Mouse (Mus musculus): ENCODE data around the gene Pcbp3. TPM values are rescaled to one million over a fixed set of nuclear protein-coding genes. Genes with fewer than 3 reads are reported as not detected.
"Not testable (repeated sequence)": the region's sequence is repeated elsewhere in the genome, so short reads cannot be mapped to it uniquely, and the experiment has no call there.

Pcbp3 gene
- 10 to 100 TPM; 63.6 to 66.6 TPM for total RNA-seq (2021)

DNA sequence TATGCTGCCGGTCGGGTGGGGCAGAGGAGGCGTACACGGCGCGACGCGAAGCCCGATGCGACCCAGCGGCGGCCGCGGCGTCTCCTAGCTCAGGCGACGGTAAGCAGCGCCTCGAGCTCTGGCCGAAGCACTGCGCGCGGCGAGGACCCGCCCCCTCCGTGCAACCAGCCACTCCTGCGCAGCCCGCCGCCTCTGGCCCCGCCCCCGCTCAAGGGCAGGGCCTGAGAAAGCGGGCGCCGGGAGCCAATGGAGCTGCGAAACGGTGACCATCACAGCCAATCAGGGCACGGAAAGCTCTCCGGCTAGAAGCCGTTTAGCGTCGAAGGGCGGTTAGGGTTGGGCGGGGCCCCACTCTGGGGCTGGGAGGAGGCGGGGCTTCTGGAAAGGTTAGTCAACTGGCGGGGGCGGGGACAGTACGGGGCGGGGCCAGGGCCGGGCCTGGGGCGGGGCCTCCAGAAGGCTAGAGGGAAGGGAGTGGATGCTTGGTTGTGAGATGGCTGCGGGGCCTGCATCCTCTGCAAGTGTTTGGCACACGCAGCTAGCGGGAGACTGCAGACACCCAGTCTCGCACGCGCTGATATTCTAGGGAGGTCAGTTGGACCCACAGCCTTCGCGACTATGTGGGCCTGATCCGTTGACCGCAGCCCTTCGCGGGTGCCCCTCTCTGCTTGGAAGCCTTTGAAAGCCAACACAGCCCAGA is at the start of gene Pcbp3:
Gene Pcbp3, minus strand, starts transcription at position 98 of the 700 bp plus-strand sequence.
- peak; percentile 84 to 91 for DNase-seq (ENCODE audit: extremely low spot score in 1 of 2, low spot score in 1 of 2)

DNA sequence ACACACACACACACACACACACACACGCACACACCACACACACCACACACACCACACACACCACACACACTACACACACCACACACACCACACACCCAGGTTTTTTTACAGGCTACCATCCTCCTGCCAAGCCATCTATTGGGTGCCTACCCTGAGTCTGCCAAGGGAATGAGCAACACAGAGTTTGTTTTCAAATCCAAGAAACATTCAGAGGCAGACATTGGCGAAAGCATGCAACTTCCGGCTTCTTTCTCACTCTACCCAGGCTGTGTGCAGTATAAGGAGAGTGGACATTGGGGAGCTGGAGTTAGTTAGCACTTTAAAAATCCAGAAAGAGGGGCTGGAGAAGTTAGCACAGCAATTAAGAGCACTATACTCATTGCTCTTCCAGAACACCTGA is 47.0 kb upstream of the Pcbp3 start:
- no peak for DNase-seq (ENCODE audit: extremely low spot score in 1 of 2, low spot score in 1 of 2)

DNA sequence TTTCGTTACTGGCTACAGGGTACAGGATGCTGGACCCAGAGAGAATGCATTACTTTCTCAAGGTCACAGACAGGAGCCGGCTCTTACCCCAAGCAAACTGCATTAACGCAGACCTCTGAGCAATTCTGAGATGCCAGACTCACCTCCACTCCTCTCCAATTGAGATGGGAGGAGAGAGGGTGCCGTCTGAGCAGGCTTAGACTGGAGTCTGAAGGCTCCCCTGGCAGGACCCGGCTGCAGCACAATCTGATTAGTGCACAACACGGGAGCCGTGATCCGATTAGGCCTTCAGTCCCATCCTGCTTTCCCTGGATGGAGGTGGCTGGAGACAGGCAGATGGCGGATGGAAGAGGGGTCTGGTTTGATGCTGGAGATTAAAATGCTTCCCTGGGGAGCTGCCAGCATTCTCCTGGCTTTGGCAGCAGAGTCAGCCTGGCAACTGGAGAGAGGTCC is 46.4 kb upstream of the Pcbp3 start:
- peak; percentile 29 to 58 for DNase-seq (ENCODE audit: extremely low spot score in 1 of 2, low spot score in 1 of 2)

DNA sequence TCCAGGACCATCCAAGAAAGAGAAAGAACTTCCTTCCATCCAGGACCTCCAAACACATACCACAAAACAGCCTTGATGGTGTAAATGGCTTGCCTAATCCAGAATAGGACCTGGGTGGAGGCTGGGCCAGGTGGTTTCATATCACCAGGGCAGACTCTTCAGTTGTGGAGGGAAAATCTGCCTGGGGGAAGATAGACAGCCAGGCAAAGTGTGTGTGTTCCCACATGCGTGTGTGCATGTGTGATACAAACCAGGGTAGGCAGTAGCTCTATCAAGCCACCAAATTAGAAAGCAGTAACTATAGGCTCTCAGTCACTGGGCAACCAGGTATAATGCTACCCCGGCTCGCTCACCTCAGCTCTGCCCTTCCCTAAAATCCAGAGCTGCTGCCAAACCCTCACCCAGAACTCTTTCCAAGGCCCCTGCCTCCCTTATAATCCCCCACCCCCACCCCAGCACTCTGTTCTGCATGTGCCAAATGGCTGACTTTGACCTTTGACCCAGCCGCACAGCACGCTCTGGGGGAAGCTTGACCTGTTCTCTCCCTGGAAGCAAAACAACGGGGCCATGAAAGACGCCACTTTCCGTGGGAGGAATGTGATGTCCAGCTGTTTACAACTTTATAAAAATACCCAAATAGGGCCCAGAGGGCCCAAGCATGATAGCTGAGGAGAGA is 45.9 kb upstream of the Pcbp3 start:
- DNase-seq (ENCODE audit: extremely low spot score in 1 of 2, low spot score in 1 of 2), result no peak

DNA sequence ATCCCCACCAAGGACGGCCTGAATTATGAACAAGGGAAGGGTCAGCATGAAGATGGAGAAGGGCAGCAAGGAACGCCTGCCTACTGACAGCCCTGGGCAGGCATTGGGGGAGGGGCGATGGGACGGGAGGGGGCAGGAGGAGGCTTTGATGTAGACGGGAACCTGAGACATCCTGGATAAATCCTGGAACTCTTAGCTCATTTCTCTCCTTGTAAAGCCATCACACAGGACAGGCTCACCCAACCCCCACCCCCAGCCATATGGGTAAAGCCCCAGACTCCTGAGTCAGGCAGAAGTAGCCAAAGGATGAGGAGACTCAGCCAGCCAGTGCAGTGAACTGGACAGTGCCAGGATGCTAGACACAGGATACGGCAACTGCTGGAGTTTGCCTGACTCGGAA is 43.2 kb upstream of the Pcbp3 start:
- no peak for DNase-seq (ENCODE audit: extremely low spot score in 1 of 2, low spot score in 1 of 2)

DNA sequence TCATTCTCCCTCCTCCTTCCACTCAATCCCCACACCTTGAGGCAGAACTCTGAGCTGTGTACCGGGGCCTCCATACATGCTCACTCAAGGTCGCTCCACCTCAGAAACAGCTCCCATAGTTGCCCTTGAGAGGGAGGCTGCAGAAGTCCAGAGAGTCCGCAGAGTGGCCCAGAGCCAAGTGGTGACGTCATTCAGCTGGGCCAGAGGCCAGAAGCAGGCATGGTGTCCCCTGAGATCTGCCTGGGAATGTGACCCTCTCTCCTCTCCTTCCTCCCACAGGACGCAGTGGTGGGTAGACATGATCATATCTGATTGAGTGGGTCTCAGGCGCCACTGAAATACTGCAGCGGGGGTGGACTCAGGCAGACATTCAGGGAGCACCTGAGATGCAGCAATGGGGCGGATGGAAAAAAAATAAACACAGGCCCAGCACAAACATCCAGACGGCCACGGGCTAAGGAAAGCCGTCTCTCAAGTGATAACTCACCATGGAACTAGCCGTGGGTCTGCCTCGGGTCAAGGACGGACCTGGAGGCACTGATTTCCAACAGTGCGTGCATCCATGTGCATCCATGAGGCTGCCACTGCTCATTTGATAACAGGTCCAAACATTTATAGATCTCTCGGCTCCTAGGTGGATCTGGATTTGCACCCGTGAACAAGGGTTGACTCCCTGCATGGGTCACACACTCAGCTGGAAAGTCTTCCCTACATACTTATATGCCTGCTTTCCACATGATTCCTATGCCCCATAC is 36.2 kb upstream of the Pcbp3 start:
- DNase-seq (ENCODE audit: extremely low spot score in 1 of 2, low spot score in 1 of 2), result peak in 1 of 2 experiments; percentile 25

DNA sequence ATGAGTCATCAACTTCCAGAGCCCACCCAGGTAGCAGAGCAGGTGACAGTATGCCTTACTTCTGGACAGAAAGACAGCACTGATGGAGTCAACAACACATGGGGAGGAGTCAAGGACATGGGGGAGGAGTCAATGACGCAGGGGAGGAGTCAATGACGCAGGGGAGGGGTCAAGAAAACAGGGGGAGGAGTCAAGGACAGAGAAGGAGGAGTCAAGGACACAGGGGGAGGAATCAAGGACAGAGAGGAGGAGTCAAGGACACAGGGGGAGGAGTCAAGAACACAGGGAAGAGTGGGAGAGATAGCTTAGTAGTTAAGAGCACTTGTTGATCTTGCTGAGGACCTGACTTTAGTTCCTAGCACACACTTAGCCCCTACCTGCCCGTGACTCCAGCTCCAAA is 30.8 kb upstream of the Pcbp3 start:
- DNase-seq (ENCODE audit: extremely low spot score in 1 of 2, low spot score in 1 of 2), result no peak

DNA sequence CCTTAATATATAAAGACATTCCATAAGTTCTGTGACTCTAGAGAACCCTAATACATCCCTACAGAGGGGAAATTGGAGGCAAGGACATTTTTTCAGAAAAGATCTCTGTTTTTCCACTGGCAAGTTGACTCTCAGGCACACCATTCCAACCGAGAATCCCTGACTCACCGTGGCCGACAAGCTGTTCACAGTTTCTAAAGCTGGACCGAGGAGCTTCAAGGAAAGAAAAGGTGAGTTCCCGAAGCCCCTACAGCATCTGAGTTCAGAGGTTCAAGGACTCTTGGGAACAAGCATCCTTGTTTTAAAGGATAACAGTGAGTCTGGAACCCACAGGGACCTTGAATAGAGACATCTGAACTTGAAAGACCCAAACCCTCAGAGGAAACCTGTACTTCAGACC is 26.9 kb upstream of the Pcbp3 start:
- no peak for DNase-seq (ENCODE audit: extremely low spot score in 1 of 2, low spot score in 1 of 2)

DNA sequence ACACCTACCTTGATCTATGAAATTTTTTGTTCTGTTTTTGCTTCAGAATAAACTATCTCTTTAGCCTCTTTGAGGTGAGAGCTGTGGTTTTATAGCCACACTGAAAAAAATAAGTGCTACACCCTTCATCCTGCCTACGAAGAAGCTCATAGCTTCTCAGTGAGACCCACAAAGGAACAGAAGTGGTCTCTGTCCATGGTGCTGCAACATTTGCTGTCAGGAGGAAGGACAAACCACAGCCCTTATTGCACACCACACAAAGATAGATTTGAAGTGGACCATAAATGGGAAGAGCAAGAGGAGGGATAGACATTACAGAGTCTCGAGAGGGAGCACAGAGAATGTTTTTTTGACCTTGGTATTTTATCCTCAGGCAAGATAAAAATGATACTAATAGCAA is 16.4 kb upstream of the Pcbp3 start:
- no peak for DNase-seq (ENCODE audit: extremely low spot score in 1 of 2, low spot score in 1 of 2)

DNA sequence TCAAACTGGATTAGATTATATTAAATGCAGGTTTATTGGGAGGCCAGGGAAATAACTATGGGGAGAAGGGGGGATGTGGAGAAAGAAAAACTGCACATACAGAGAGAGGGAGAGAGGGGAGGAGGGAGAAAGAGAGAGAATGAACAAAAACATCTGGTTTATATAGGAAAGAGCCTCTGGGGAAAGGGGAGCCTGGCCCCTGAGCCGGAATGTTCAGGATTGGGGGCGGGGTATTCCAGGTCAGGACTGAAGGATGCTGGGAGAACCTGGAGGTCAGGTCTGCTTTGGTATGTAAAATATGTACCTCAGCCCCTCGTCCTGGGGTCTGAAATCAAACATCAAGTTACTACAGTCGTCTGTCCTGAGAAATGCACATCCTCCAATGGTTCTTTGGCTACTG is 15.0 kb upstream of the Pcbp3 start:
- no peak for DNase-seq (ENCODE audit: extremely low spot score in 1 of 2, low spot score in 1 of 2)

DNA sequence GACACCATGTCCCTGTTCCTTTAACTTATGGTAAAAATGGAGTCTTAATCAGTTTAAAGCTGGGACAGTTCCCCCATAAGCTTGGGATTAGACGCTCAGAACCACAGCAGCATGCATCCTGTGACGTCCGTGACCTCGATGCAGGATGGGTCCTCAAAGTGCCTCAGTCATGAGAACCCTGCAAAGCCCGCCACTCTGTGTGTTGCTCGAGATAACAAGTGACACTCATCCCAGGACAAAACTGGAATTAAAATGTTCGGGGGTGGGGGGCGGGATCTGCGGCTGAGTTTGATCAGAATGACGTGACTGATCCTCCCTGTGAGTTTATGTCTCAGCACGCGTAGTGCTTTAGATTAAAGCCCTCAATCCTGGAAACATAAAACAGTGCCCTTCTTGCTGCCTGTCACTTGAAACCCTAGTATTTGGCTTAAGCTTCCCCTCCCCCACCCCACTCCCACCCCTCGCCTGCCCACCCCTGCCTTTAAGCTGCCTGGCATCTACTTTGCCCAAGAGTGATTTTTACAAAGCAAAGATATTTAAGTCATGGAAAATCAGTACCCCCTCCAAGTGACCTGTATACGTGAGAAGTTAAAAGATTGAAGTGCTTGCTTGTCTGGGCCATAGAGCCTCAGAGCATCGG is 12.2 kb upstream of the Pcbp3 start:
- no peak for DNase-seq (ENCODE audit: extremely low spot score in 1 of 2, low spot score in 1 of 2)

DNA sequence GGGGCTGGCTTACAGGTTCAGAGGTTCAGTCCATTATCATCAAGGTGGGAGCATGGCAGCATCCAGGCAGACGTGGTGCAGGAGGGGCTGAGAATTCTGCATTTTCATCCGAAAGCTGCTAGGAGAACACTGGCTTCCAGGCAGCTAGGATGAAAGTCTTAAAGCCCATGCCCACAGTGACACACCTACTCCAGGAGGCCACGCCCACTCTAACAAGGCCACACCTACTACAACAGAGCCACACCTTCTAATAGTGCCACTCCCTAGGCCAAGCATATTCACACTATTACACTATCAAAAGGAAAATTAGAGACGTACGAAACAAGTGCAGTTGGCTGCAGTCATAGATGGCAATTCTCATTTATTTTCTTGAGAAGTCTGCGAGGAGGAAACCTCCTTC is 10.6 kb upstream of the Pcbp3 start:
- not testable (repeated sequence) for DNase-seq (ENCODE audit: extremely low spot score in 1 of 2, low spot score in 1 of 2)

DNA sequence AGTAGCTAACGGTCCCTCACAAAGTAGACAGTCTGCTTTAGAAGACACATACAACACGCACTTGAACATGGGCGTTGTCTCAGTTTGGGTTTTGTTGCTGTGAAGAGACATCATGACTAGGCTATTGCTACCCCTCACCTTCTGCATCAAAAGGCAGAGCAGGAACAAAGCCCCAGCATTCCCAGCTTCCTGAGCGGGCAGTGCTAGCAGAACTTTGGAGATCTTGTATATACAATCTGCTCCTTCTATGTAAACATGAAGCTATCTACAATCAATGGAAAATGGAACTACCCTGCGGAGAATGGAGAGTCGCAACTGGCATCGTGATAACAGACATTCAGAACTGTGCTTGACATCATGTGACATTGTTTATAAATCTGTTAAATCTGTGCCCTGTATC is 9.3 kb upstream of the Pcbp3 start:
- DNase-seq (ENCODE audit: extremely low spot score in 1 of 2, low spot score in 1 of 2), result no peak

DNA sequence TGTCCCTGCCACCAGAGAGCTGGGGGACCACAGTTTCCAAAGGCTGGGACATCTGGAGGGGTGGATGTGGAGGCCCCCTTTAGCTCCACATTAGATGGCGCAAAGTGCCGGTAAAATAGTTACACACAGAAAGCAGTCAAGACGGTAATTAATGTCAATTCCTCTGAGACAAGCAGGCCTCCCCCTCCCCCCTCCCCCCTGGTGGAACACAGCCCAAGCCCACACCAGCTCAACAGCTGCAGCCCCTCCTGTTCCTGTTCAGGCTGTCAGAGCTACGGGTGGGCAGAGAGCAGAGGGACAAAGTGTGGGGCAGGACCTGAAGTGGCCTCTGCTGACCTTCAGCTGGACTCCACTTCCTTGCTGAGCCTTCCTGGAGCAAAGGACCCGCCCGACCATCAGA is 2.7 kb upstream of the Pcbp3 start:
- no peak for DNase-seq (ENCODE audit: extremely low spot score in 1 of 2, low spot score in 1 of 2)

DNA sequence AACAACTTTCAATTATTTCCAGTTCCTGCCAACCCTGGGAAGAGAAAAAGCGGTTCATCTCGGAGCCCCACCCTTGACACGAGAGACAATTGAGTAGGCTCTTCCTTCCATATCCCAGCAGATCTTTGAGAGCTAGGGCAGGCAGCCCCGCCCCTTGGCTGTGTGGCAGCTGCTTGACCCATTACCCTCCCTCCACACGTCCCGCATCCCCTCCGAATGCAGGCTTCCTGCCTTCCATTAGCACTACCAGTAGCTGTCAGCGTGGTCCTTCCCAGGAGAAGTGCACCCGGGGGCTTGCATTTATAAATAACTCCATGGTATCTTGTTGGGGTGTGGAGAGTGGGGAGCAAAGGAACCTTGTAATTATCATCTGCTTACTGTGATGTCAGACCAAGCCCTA is 2.3 kb upstream of the Pcbp3 start:
- no peak for DNase-seq (ENCODE audit: extremely low spot score in 1 of 2, low spot score in 1 of 2)

DNA sequence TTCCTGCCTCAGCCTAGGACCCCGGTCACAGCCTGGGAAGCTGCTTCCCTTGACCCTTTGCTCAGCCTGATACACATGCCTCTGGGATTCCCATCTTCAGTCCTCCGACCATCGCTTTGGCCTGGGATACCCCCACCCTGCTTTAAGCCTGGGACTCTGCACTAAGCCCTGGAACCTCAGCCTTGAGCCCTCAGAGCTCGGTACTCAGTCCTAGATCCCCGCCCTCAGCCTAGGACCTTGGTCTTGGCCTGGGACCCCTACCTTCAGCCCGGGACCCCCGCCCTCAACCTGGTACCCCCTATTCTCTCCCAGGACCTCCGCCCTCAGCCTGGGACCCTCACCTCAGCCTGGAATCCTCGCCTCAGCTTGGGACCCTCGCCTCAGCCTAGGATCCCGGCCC is 531 bp downstream of the Pcbp3 start:
- DNase-seq (ENCODE audit: extremely low spot score in 1 of 2, low spot score in 1 of 2), result no peak

DNA sequence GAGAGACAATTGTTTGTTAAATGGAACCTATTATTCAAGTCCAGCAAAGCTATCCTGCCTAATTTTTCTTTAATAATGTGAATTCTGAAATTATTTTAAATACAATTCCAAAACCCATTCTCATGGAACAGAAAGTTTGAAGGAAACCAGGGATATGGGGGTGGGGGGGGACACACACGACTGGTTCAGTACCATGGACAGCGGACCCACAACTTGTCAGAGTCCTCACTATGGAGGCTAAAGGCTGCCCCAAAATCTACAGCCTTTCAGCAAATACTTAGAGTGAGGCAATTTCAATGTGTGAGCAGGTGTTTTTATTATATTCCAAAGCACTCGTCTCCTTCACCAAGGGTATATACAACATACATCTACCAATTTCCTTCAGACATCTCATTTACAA is 3.5 kb downstream of the Pcbp3 start:
- DNase-seq (ENCODE audit: extremely low spot score in 1 of 2, low spot score in 1 of 2), result no peak

DNA sequence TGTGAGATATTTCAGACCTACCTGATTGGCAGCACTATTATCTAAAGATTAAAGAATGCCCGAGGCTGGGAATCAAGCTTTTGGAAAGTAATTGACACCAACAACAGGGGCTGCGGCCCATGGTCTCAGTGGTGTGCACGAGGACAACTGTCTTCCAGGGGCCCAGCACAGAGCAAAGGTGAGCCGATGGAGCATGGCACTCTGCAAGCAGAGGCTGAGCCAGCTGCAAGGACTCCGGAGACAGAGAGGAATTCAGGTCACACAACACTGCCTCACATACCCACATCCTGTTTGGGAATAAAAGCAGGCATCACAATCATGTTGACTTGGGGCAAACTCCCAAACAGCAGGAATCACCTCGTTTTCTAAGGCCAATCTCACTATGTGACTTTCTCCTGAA is 5.5 kb downstream of the Pcbp3 start:
- DNase-seq (ENCODE audit: extremely low spot score in 1 of 2, low spot score in 1 of 2), result no peak

DNA sequence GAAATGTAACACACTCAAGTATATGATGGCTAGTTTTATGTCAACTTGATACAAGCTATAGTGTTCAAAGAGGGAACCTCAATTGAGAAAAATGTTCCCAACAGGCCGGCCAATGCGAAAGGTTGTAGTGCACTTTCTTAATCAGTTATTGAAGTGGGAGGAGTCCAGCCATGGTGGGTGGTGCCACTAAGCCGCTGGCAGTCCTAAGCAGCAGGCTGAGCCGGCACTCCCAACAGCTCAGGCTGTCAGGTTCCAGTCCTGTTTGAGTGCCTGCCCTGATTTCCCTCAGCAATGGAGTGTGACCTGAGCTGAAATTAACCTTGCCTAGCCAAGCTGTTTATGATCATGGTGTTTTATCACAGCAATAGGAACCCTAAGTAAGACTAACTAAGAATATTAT is 20.6 kb downstream of the Pcbp3 start:
- DNase-seq (ENCODE audit: extremely low spot score in 1 of 2, low spot score in 1 of 2), result no peak

DNA sequence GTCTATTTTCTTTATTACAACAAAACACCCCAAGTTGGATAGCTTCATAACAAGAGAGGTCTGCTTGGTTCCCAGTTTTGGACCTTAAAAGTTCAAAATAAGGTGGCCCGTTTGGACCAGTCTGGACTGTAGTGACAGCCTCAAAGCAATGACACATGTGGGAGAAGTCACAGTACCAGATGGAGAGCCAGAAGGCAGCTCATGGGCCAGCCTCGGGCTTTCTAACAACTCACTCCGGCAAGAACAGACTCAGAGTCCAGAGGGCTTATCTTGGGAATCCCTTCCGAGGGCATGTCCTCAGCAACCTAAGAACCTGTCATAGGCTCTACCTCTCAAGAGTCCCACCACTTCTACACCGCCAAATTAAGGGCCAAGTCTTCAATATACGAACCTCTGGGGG is 24.9 kb downstream of the Pcbp3 start:
- no peak for DNase-seq (ENCODE audit: extremely low spot score in 1 of 2, low spot score in 1 of 2)

DNA sequence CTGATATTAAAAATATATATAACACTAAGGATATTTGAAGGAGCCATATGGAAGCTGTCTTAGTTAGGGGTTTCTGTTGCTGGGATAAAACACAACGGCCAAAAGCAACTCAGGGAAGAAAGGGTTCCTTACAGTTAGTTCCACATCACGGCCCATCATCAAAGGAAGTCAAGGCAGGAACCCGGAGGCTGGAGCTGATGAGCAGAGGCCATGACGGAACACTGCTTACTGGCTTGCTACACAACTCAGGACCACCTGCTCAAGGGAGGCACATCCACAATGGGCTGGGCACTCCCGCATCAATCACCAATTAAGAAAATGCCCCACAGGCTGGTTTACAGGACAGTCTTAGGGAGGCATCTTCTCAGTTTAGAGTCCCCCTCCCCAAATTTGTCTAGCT is 26.9 kb downstream of the Pcbp3 start:
- DNase-seq (ENCODE audit: extremely low spot score in 1 of 2, low spot score in 1 of 2), result no peak
